Mouse (Mus musculus) MEL (cell line): ENCODE results near the gene Snx10.

Experiments
- CTCF ChIP-seq, 3 experiments: IDR thresholded peaks in 2 of 3; conservative IDR thresholded peaks in 1 of 3; 2 replicates each; pipeline ENCODE4 v1.5.1; 2011 to 2012; ENCODE audit warnings: low read length in 3 of 3, low read depth in 2 of 3, mild to moderate bottlenecking in 2 of 3, improper control_type of control experiment in 1 of 3, inconsistent platforms in 1 of 3, mixed read lengths in 1 of 3, moderate library complexity in 1 of 3; ENCODE audit not compliant: control insufficient read depth in 1 of 3, insufficient read depth in 1 of 3, poor library complexity in 1 of 3, severe bottlenecking in 1 of 3
- GATA1 ChIP-seq: IDR thresholded peaks from 2 replicates; pipeline ENCODE4 v1.6.1; 2011; ENCODE audit warnings: low read depth, low read length, improper control_type of control experiment
- HCFC1 ChIP-seq: IDR thresholded peaks from 2 replicates; pipeline ENCODE4 v1.6.1; 2012; ENCODE audit warnings: low read depth, mild to moderate bottlenecking, inconsistent platforms, low read length, improper control_type of control experiment, moderate library complexity
- MAX ChIP-seq: IDR thresholded peaks from 2 replicates; pipeline ENCODE4 v1.6.1; 2011; ENCODE audit warnings: low read length, improper control_type of control experiment
- POLR2A ChIP-seq, 2 experiments: IDR thresholded peaks; 2 replicates each; pipeline ENCODE4 v1.6.1; 2011 to 2012; ENCODE audit warnings: low read length in 2 of 2, mild to moderate bottlenecking in 2 of 2, control low read depth in 1 of 2, improper control_type of control experiment in 1 of 2, low read depth in 1 of 2, moderate library complexity in 1 of 2; ENCODE audit not compliant: control insufficient read depth in 1 of 2, insufficient read depth in 1 of 2, poor library complexity in 1 of 2

GRCm38 (mm10) chr6:51533467-51534200 is 9.9 kb downstream of the Snx10 start:
- no peak for TF ChIP-seq HCFC1
- no peak for TF ChIP-seq CTCF (IDR thresholded peaks at IDR 0.05 in 2 of 3, conservative IDR thresholded peaks at IDR 0.05 in 1 of 3; ENCODE audit: control insufficient read depth in 1 of 3, insufficient read depth in 1 of 3, low read depth in 2 of 3, low read length in 3 of 3, poor library complexity in 1 of 3, severe bottlenecking in 1 of 3)
- no peak for TF ChIP-seq GATA1
- TF ChIP-seq MAX, result no peak
- TF ChIP-seq POLR2A (IDR thresholded peaks at IDR 0.05; ENCODE audit: control insufficient read depth in 1 of 2, insufficient read depth in 1 of 2, low read depth in 1 of 2, low read length in 2 of 2, poor library complexity in 1 of 2), result no peak
